Mouse (Mus musculus) intestine, embryonic 14.5 days (tissue): ENCODE results near the gene Aph1c. TPM values are rescaled to one million over a fixed set of nuclear protein-coding genes. Genes with fewer than 3 reads are reported as not detected.
"Not testable (repeated sequence)": the region's sequence is repeated elsewhere in the genome, so short reads cannot be mapped to it uniquely, and the experiment has no call there.

Experiments used
- ATAC-seq: fragments of 200-750 bp; cut with Nextera tagmentation; replicated peaks from 2 replicates; pipeline ENCODE4 v1.8.0; 2017; ENCODE audit warnings: low read depth, moderate number of reproducible peaks, moderate TSS enrichment, moderate library complexity; ENCODE audit not compliant: low FRiP score, low TSS enrichment
- DNase-seq: peaks from one replicate; pipeline ENCODE4 v3.0.0-alpha.2; 2018; ENCODE audit warnings: low spot score
- H3K27ac ChIP-seq: fragments of 300-500 bp; sonication (generic); 2 replicates; pipeline ENCODE4 v1.5.1; 2014; ENCODE audit warnings: low read depth, mild to moderate bottlenecking, control low read depth
- H3K27me3 ChIP-seq: fragments of 300-500 bp; sonication (generic); replicated peaks from 2 replicates; pipeline ENCODE4 v1.6.1; 2014; ENCODE audit warnings: low read length, control low read depth; ENCODE audit not compliant: control insufficient read depth, insufficient read depth
- H3K36me3 ChIP-seq: fragments of 300-500 bp; sonication (generic); 2 replicates; pipeline ENCODE4 v1.6.1; 2014; ENCODE audit warnings: low read length, control low read depth; ENCODE audit not compliant: control insufficient read depth, insufficient read depth
- H3K4me1 ChIP-seq: fragments of 300-500 bp; sonication (generic); replicated peaks from 2 replicates; pipeline ENCODE4 v1.6.1; 2014; ENCODE audit warnings: low read length, control low read depth, mixed read lengths; ENCODE audit not compliant: control insufficient read depth, insufficient read depth
- H3K4me2 ChIP-seq: fragments of 300-500 bp; sonication (generic); 2 replicates; pipeline ENCODE4 v1.6.1; 2014; ENCODE audit warnings: low read length
- H3K4me3 ChIP-seq: fragments of 300-500 bp; sonication (generic); 2 replicates; pipeline ENCODE4 v1.5.1; 2014; ENCODE audit warnings: low read depth, low read length, control low read depth, mixed read lengths
- H3K9ac ChIP-seq: fragments of 300-500 bp; sonication (generic); 2 replicates; pipeline ENCODE4 v1.6.1; 2014; ENCODE audit warnings: mild to moderate bottlenecking, low read length
- H3K9me3 ChIP-seq: fragments of 300-500 bp; sonication (generic); 2 replicates; pipeline ENCODE4 v1.6.1; 2016; ENCODE audit warnings: low read length, control low read depth; ENCODE audit not compliant: control insufficient read depth
- WGBS: fragments of 180-500 bp; shearing (Covaris S2); extraction: QIAGEN DNeasy Blood & Tissue Kit; methylation state at CpG from one replicate; pipeline ENCODE4 v1.1.7; 2014; 5-methylcytosine and 5-hydroxymethylcytosine counted together
- polyA plus RNA-seq: library from polyadenylated mRNA; unstranded; fragments of >200 nt; fragmentation: Nextera tagmentation; extraction: Ambion mirVana; gene quantifications from 2 replicates; pipeline ENCODE4 v1.2.1, GENCODE M21; 2014

The Aph1c gene
- polyA plus RNA-seq, 1 experiment from 2014 or later = 3.0 TPM

GRCm38 (mm10) chr9:66787821-66788220 lies 46.7 kb downstream of the Aph1c start:
- Histone ChIP-seq H3K36me3 (peaks cover 5% of the 10 kb centered on the region; the same call in 1 of the 2 replicates), H3K9ac (no peak overlapping the region)

GRCm38 (mm10) chr9:66784552-66784951 lies 50.0 kb downstream of the Aph1c start:
- H3K4me3 ChIP-seq, H3K4me1 ChIP-seq, H3K36me3 ChIP-seq, H3K4me2 ChIP-seq, ATAC-seq, H3K27me3 ChIP-seq, DNase-seq, H3K27ac ChIP-seq, H3K9ac ChIP-seq, H3K9me3 ChIP-seq: not testable (repeated sequence)
- WGBS = no CpG with 5 or more reads among the region's 3 CpGs

More at GRCm38 (mm10) chr9:66787821-66788220, 46.7 kb downstream of the Aph1c start:
- Histone ChIP-seq H3K27me3 (no peaks in the 10 kb centered on the region), H3K9me3 (no peaks in the 10 kb centered on the region), H3K27ac (no peak overlapping the region), H3K4me1 (no peaks in the 10 kb centered on the region), H3K4me2 (no peak overlapping the region), H3K4me3 (no peak overlapping the region)
- no peak for DNase-seq
- 11% methylated on average over 2 of the region's 2 CpGs for WGBS
- ATAC-seq = no peak

GRCm38 (mm10) chr9:66770701-66771100 lies 63.8 kb downstream of the Aph1c start:
- ATAC-seq = no peak

GRCm38 (mm10) chr9:66769275-66769674 lies 65.3 kb downstream of the Aph1c start:
- no peak overlapping the region for H3K4me3 ChIP-seq
- H3K4me1 ChIP-seq = peaks cover 7% of the 10 kb centered on the region; the same call in 1 of the 2 replicates
- no peak overlapping the region for H3K9ac ChIP-seq
- H3K27ac ChIP-seq = no peak overlapping the region
- ATAC-seq = peak; percentile 85
- WGBS = 60% methylated on average over 3 of the region's 3 CpGs
- H3K9me3 ChIP-seq = no peaks in the 10 kb centered on the region
- no peaks in the 10 kb centered on the region for H3K36me3 ChIP-seq
- H3K4me2 ChIP-seq = no peak overlapping the region
- peak; percentile 59 for DNase-seq
- no peaks in the 10 kb centered on the region for H3K27me3 ChIP-seq

More at GRCm38 (mm10) chr9:66770701-66771100, 63.8 kb downstream of the Aph1c start:
- H3K4me1 ChIP-seq = peaks cover 7% of the 10 kb centered on the region; the same call in 1 of the 2 replicates
- H3K4me3 ChIP-seq = no peak overlapping the region
- no peak overlapping the region for H3K27ac ChIP-seq
- no peak for DNase-seq
- no peak overlapping the region for H3K4me2 ChIP-seq
- no peaks in the 10 kb centered on the region for H3K27me3 ChIP-seq
- H3K9ac ChIP-seq = no peak overlapping the region
- no peaks in the 10 kb centered on the region for H3K36me3 ChIP-seq
- H3K9me3 ChIP-seq = no peaks in the 10 kb centered on the region

- H3K4me2 ChIP-seq = no peak overlapping the region
- no peak overlapping the region for H3K9ac ChIP-seq
- 76% methylated on average over 1 of the region's 1 CpGs for WGBS
- DNase-seq (no peak), ATAC-seq (no peak)
- H3K27me3 ChIP-seq = no peaks in the 10 kb centered on the region
- peaks cover 7% of the 10 kb centered on the region; the same call in 1 of the 2 replicates for H3K4me1 ChIP-seq
- H3K36me3 ChIP-seq = no peaks in the 10 kb centered on the region
- no peak overlapping the region for H3K4me3 ChIP-seq
- no peaks in the 10 kb centered on the region for H3K9me3 ChIP-seq
- no peak overlapping the region for H3K27ac ChIP-seq
These were observed 65.8 kb downstream of the Aph1c start for GRCm38 (mm10) chr9:66768721-66769120.

Other genes starting within 250 kb of the Aph1c start
- gene Usp3, start 241.6 kb downstream of the Aph1c start, polyA plus RNA-seq = 83.6 and 97.6 TPM in 2 replicates
- 3.2 and 5.4 TPM in 2 replicates for gene Car12, start 121.0 kb downstream of the Aph1c start, polyA plus RNA-seq
- gene Aph1b, start 39.2 kb downstream of the Aph1c start, polyA plus RNA-seq = 9.5 and 13.0 TPM in 2 replicates
- 0.55 and 1.0 TPM in 2 replicates for gene Gm10647, start 37.7 kb downstream of the Aph1c start, polyA plus RNA-seq
- gene Rab8b, start 85.0 kb upstream of the Aph1c start, polyA plus RNA-seq = 26.1 and 30.2 TPM in 2 replicates
- 723 and 793 TPM in 2 replicates for gene Rps27l, start 111.4 kb upstream of the Aph1c start, polyA plus RNA-seq
- gene Lactb, start 140.8 kb upstream of the Aph1c start, polyA plus RNA-seq = 8.9 and 9.3 TPM in 2 replicates
- 1,186 and 1,326 TPM in 2 replicates for gene Tpm1, start 214.7 kb upstream of the Aph1c start, polyA plus RNA-seq